Mouse (Mus musculus) embryonic facial prominence, embryonic 11.5 days (tissue): ENCODE data around the gene 4930486L24Rik. TPM values are rescaled to one million over a fixed set of nuclear protein-coding genes. Genes with fewer than 3 reads are reported as not detected.

Experiments used
- ATAC-seq: fragments of 200-750 bp; cut with Nextera tagmentation; replicated peaks from 2 replicates; pipeline ENCODE4 v1.8.0; 2017; ENCODE audit warnings: low read depth; ENCODE audit not compliant: insufficient number of reproducible peaks, low FRiP score, low TSS enrichment
- DNase-seq: peaks from one replicate; pipeline ENCODE4 v3.0.0-alpha.2; 2015; ENCODE audit warnings: low spot score
- H3K27ac ChIP-seq: fragments of 300-500 bp; sonication (generic); replicated peaks from 2 replicates; pipeline ENCODE4 v1.5.1; 2014; ENCODE audit warnings: mild to moderate bottlenecking, low read depth, low read length, control low read depth
- H3K27me3 ChIP-seq: fragments of 300-500 bp; sonication (generic); 2 replicates; pipeline ENCODE4 v1.6.1; 2014; ENCODE audit warnings: mild to moderate bottlenecking, low read length, moderate library complexity, mixed read lengths; ENCODE audit not compliant: control insufficient read depth, insufficient read depth
- H3K36me3 ChIP-seq: fragments of 300-500 bp; sonication (generic); replicated peaks from 2 replicates; pipeline ENCODE4 v1.6.1; 2014; ENCODE audit warnings: low read depth, mild to moderate bottlenecking, low read length, moderate library complexity, mixed read lengths; ENCODE audit not compliant: control insufficient read depth, insufficient read depth
- H3K4me1 ChIP-seq: fragments of 300-500 bp; sonication (generic); 2 replicates; pipeline ENCODE4 v1.6.1; 2014; ENCODE audit warnings: low read length, mixed read lengths; ENCODE audit not compliant: control insufficient read depth, insufficient read depth
- H3K4me2 ChIP-seq: fragments of 300-500 bp; sonication (generic); 2 replicates; pipeline ENCODE4 v1.6.1; 2014; ENCODE audit warnings: low read depth, mild to moderate bottlenecking, control low read depth, low read length, moderate library complexity
- H3K4me3 ChIP-seq: fragments of 300-500 bp; sonication (generic); 2 replicates; pipeline ENCODE4 v1.5.1; 2014; ENCODE audit warnings: low read depth, low read length, control low read depth
- H3K9ac ChIP-seq: fragments of 300-500 bp; sonication (generic); replicated peaks from 2 replicates; pipeline ENCODE4 v1.6.1; 2014; ENCODE audit warnings: mild to moderate bottlenecking, control low read depth, low read length
- H3K9me3 ChIP-seq: fragments of 300-500 bp; sonication (generic); replicated peaks from 2 replicates; pipeline ENCODE4 v1.6.1; 2016; ENCODE audit warnings: mild to moderate bottlenecking, low read length, inconsistent platforms, mixed read lengths; ENCODE audit not compliant: control insufficient read depth
- WGBS: fragments of 180-500 bp; shearing (Covaris S2); extraction: QIAGEN DNeasy Blood & Tissue Kit; methylation state at CpG from one replicate; pipeline ENCODE4 v1.1.7; 2014; 5-methylcytosine and 5-hydroxymethylcytosine counted together
- polyA plus RNA-seq: library from polyadenylated mRNA; unstranded; fragments of >200 nt; fragmentation: Nextera tagmentation; extraction: Ambion mirVana; gene quantifications from 2 replicates; pipeline ENCODE4 v1.2.1, GENCODE M21; 2014

Gene 4930486L24Rik
- polyA plus RNA-seq, 1 experiment from 2014 or later = not detected

DNA sequence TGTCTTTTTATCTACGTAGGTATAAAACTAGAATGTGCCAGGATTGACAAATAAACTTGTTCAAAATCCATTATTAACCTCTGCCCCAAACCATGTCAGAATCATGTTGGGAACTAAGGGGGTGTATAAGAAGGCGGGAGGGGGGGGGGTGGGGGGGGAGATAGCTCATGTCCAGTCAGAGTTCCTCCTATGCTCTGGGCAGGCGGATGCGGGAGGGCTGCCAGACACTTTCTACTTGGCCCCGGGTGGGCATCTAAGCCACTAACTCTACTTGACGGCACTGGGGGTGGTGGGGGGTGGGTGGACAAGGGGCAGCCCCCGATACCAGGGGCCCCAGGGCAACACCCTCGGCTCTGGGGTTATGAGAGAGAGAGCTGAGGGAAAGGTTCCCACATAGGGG lies 21.1 kb downstream of the 4930486L24Rik start:
- ATAC-seq = no peak
- WGBS = 79% methylated on average over 8 of the region's 8 CpGs
- H3K27ac ChIP-seq = no peak overlapping the region
- no peak for DNase-seq
- H3K36me3 ChIP-seq = no peaks in the 10 kb centered on the region
- H3K4me3 ChIP-seq = no peak overlapping the region
- no peak overlapping the region for H3K4me2 ChIP-seq
- H3K9me3 ChIP-seq = no peaks in the 10 kb centered on the region
- no peaks in the 10 kb centered on the region for H3K4me1 ChIP-seq
- no peak overlapping the region for H3K9ac ChIP-seq
- no peaks in the 10 kb centered on the region for H3K27me3 ChIP-seq

DNA sequence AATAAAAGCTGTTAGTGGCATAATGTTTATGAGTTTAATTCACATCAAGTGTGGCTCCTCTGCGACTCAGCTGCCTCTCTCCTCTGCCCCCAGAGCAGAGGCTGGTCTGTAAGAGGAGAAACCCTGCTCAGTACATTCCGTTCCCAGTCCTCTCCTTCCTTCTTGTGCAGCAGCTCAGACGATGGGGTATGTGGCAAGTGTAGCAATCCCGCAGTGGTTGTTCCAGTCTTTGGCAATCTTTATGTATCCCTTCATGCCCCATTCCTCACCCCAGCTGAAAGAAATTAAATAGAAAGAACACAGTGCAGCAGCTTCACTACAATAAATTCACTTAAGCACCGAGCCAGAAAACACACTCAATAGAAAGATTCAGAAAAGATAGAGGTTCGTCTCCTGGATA lies 21.6 kb downstream of the 4930486L24Rik start:
- Histone ChIP-seq H3K27ac (no peak overlapping the region), H3K9me3 (no peaks in the 10 kb centered on the region), H3K4me2 (no peak overlapping the region), H3K36me3 (no peaks in the 10 kb centered on the region), H3K4me1 (no peaks in the 10 kb centered on the region), H3K9ac (no peak overlapping the region), H3K27me3 (no peaks in the 10 kb centered on the region), H3K4me3 (no peak overlapping the region)
- no peak for ATAC-seq
- DNase-seq = no peak
- WGBS = 83% methylated on average over 6 of the region's 6 CpGs

DNA sequence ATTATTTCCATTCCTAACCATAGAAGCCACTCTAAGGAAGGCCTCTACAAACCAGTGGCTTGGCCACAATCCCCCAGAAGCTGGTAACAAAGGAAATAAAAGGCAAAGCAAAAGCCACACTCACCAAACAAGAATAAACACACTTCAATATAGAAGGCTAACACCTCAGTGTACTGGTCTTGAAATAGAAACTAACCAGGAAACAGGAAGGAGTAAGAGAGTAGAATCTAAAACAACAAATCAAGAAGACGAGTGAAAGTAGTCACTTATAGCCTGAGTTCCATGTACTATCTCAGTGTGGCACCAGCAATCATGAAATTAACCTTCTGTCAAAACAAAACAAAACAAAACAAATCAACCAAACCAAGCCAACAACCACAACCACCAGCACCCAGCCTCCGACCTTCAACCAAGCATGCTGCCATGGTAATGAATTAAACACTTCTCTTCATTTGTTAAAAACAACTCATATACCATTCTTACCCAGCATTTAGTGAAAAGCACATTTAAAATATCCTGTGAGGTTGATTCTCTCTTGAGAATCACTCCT lies 24.8 kb downstream of the 4930486L24Rik start:
- no peak overlapping the region for H3K4me3 ChIP-seq
- H3K27ac ChIP-seq = no peak overlapping the region
- no peaks in the 10 kb centered on the region for H3K9me3 ChIP-seq
- H3K4me2 ChIP-seq = no peak overlapping the region
- H3K9ac ChIP-seq = no peak overlapping the region
- ATAC-seq (no peak), DNase-seq (no peak)
- no peaks in the 10 kb centered on the region for H3K4me1 ChIP-seq
- 66% methylated on average over 2 of the region's 2 CpGs for WGBS
- H3K27me3 ChIP-seq = no peaks in the 10 kb centered on the region
- H3K36me3 ChIP-seq = no peaks in the 10 kb centered on the region

DNA sequence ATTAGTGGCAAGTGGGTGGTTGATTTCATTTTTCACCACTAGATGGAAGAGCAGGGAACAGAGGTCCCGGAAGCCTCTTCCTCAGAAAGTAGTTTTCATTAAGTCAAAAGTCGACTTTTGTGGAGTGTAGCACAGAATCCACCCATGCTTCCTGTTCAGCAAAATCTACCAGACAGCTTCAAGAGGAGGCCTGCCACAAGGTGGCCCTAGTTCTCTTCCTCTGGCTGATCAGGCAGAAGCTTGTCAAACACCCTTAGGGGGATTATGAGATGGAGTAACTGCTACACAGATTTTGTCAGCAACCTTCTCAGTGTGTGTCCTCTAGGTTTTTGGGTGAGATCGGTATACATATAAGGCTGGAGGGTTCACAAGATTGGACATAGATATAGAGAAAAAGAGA lies 38.2 kb downstream of the 4930486L24Rik start:
- no peak overlapping the region for H3K4me2 ChIP-seq
- no peak overlapping the region for H3K9ac ChIP-seq
- 57% methylated on average over 3 of the region's 3 CpGs for WGBS
- H3K27ac ChIP-seq = no peak overlapping the region
- ATAC-seq (no peak), DNase-seq (no peak)
- H3K27me3 ChIP-seq = no peaks in the 10 kb centered on the region
- no peak overlapping the region for H3K4me3 ChIP-seq
- H3K4me1 ChIP-seq = no peaks in the 10 kb centered on the region
- no peaks in the 10 kb centered on the region for H3K9me3 ChIP-seq
- no peaks in the 10 kb centered on the region for H3K36me3 ChIP-seq

DNA sequence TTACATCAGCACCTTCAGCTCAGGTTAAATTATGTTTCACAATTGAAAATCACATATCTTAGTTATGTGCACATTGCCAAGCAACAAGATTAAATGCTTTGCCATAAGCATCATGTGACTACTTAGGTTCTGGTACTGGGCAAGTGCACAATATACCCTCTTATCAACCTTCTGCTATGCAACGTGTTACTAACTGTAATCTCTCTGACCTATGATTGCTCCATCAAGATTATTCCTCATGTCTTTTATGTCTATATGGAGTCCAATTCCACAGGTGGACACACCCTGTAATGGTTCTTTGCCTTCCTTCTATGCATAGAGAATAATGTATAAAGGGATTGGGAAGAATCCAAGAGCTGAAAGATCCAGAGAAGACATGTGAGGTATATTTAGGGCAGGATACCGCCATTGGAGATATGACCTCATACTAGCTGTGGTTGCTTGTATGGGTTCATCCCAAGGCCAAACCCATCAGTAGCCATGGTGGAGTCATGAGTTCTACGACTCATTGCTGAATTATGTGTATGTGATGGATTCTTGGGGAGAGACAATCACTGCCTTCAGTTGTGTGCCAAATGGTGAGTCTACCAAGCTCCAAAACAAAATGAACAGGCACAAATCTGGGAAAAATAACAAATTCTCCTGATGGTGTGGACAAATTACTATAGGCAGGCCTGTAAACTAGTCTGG lies 43.6 kb downstream of the 4930486L24Rik start:
- ATAC-seq = no peak
- H3K4me1 ChIP-seq = no peaks in the 10 kb centered on the region
- 80% methylated on average over 3 of the region's 3 CpGs for WGBS

DNA sequence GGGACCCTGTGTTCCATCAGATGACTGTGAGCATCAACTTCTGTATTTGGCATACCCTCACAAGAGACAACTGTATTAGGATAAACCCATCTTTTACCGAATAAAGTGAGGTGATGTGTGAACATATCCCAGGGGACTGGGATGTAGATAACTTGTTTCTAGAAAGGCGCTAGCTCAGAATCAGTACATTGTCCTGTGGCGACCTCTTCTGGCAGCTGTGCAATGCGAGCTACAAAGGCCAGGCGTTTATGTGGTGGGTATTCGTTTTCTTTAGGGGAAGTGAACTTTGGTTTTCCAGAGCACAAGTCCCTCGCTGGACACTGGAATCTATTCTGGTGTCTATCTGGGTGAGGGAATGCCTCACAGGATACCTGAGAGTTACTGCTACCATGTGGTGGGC lies 44.8 kb downstream of the 4930486L24Rik start:
- H3K9me3 ChIP-seq = no peaks in the 10 kb centered on the region
- H3K4me3 ChIP-seq = no peak overlapping the region
- no peak overlapping the region for H3K9ac ChIP-seq
- no peak for ATAC-seq
- WGBS = 12% methylated on average over 7 of the region's 7 CpGs
- H3K36me3 ChIP-seq = no peaks in the 10 kb centered on the region
- H3K27me3 ChIP-seq = no peaks in the 10 kb centered on the region
- peak; percentile 63 for DNase-seq
- H3K27ac ChIP-seq = no peak overlapping the region
- no peaks in the 10 kb centered on the region for H3K4me1 ChIP-seq
- H3K4me2 ChIP-seq = no peak overlapping the region

More for the DNA sequence above, 43.6 kb downstream of the 4930486L24Rik start:
- H3K9me3 ChIP-seq = no peaks in the 10 kb centered on the region
- H3K9ac ChIP-seq = no peak overlapping the region
- H3K4me2 ChIP-seq = no peak overlapping the region
- no peak for DNase-seq
- H3K36me3 ChIP-seq = no peaks in the 10 kb centered on the region
- no peak overlapping the region for H3K4me3 ChIP-seq
- H3K27ac ChIP-seq = no peak overlapping the region
- no peaks in the 10 kb centered on the region for H3K27me3 ChIP-seq

DNA sequence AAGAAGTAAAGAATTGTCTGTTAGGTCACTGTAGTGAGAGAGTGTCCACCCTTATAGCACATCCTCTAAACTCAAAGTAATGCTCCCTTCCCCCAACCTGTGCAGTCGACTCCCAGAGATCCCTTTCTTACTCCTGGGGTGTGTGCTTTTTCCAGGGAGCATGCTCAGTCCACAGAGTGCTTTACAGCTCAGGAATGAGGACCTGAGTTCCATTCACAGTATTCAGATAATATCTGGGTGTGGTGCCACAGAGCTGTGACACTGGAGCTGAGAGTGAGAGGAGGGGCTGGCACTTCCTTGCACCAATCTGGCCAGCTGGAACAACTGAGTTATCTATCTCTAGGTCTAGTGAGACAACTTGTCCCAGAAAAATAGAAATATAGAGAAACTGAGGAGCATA lies 50.6 kb downstream of the 4930486L24Rik start:
- no peak for DNase-seq
- Histone ChIP-seq H3K9me3 (no peaks in the 10 kb centered on the region), H3K9ac (no peak overlapping the region), H3K36me3 (no peaks in the 10 kb centered on the region), H3K4me2 (no peak overlapping the region), H3K27ac (no peak overlapping the region), H3K27me3 (no peaks in the 10 kb centered on the region), H3K4me1 (no peaks in the 10 kb centered on the region), H3K4me3 (no peak overlapping the region)
- no peak for ATAC-seq
- 74% methylated on average over 1 of the region's 1 CpGs for WGBS

DNA sequence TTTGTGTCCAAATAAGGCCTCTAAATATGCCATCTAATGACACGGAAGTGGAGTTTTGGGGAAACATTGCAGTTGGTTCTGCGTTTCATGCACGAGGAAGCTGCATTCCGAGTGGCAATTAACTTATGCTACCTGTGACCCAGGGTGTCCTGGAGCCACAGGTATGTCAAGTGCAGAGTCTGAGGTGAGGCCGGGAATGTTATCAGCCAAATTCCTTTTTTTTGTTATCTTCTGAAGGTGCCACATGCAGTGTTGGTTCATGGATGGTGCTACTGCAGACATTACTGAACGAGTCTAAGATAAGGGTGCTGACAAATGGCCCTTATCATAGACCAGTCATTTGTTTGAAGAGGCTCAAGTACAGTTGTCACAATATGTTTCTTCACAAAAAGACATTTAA lies 51.5 kb downstream of the 4930486L24Rik start:
- no peak overlapping the region for H3K4me2 ChIP-seq
- no peak for DNase-seq
- H3K4me1 ChIP-seq = no peaks in the 10 kb centered on the region
- no peak overlapping the region for H3K9ac ChIP-seq
- no peaks in the 10 kb centered on the region for H3K27me3 ChIP-seq
- no peak overlapping the region for H3K27ac ChIP-seq
- H3K9me3 ChIP-seq = no peaks in the 10 kb centered on the region
- H3K36me3 ChIP-seq = no peaks in the 10 kb centered on the region
- no peak for ATAC-seq
- no peak overlapping the region for H3K4me3 ChIP-seq
- 91% methylated on average over 6 of the region's 6 CpGs for WGBS
